In genomic region chr15:62161975-62162647, GRCm38 (mm10) we compare ENCODE assay signal across 10 mouse cellular contexts.
DNase-seq lines count a peak whose midpoint lies in the region; ATAC-seq lines count a peak whose summit lies in the region.
"Had no signal": no experiment of that assay in that cellular context is flagged by ENCODE, and none has a peak within 500 bp of the region (broad histone marks: within the 10 kb centered on the region; RNA-seq: fewer than 3 reads in every experiment).

No protein-coding gene starts in this region.

- H3K9me3 ChIP-seq in kidney, embryonic 15.5 days (replicated peaks) = no peaks in the 10 kb centered on the region

- intact Hi-C loops in left cerebral cortex, postnatal 10 days (cut with DNase I) = no loop called here

- no peak for ATAC-seq in kidney, embryonic 15.5 days (replicated peaks; ENCODE audit: low FRiP score)

- H3K4me3 ChIP-seq in kidney, embryonic 15.5 days (replicated peaks) = no peak overlapping the region

- H3K27me3 ChIP-seq in kidney, embryonic 15.5 days = no peaks in the 10 kb centered on the region

- DNase-seq in ES-CJ7 (ENCODE audit: low read depth, low spot score) (peak; percentile 63), ZHBTc4 (ENCODE audit: low read depth, low spot score) (peak; percentile 77)
- DNase-seq in fat pad, adult 2 months (ENCODE audit: extremely low read depth, low read depth, low spot score) = peak; percentile 69
- no peak for DNase-seq in layer of hippocampus, postnatal 10 days (ENCODE audit: low spot score in 2 of 2)
- no peak for DNase-seq in gastrocnemius, postnatal 25 days
- no peak for DNase-seq in left cerebral cortex, postnatal 10 days (ENCODE audit: extremely low spot score in 1 of 2, low spot score in 2 of 2)
- DNase-seq: gastrocnemius, postnatal 14 days; thymus, adult 18-20 months had no signal

- peaks cover 24% of the 10 kb centered on the region for H3K4me1 ChIP-seq in kidney, embryonic 15.5 days

- 0 out of 2 replicates have a peak overlapping the region, but pooled peaks have one; percentile 18 for H3K27ac ChIP-seq in kidney, embryonic 15.5 days

- H3K36me3 ChIP-seq in kidney, embryonic 15.5 days = no peaks in the 10 kb centered on the region

- no peak overlapping the region for H3K4me2 ChIP-seq in kidney, embryonic 15.5 days
- H3K4me2 ChIP-seq: midbrain, embryonic 11.5 days had no signal

- WGBS in kidney, embryonic 15.5 days = 66% methylated on average over 8 of the region's 8 CpGs

- H3K9ac ChIP-seq in kidney, embryonic 15.5 days = no peak overlapping the region

Comparison
In these comparisons a context has a peak if more than half of its experiments do, and no peak if none do; other contexts are left out.
1. DNase-seq: peak in ES-CJ7 (single experiment), ZHBTc4 (single experiment) and fat pad, adult 2 months (single experiment); none in layer of hippocampus, postnatal 10 days (0 of 2), gastrocnemius, postnatal 25 days (single experiment) and left cerebral cortex, postnatal 10 days (0 of 2).